Mouse (Mus musculus) kidney, postnatal 0 days (tissue): ENCODE results near the gene Arhgef3. TPM values are rescaled to one million over a fixed set of nuclear protein-coding genes. Genes with fewer than 3 reads are reported as not detected.

Experiments used
- ATAC-seq: fragments of 200-750 bp; cut with Nextera tagmentation; replicated peaks from 2 replicates; pipeline ENCODE4 v1.8.0; 2017; ENCODE audit warnings: low read depth, moderate number of reproducible peaks, moderate TSS enrichment, moderate library complexity; ENCODE audit not compliant: low FRiP score
- DNase-seq: peaks from one replicate; pipeline ENCODE4 v3.0.0-alpha.2; 2016; ENCODE audit warnings: low spot score
- H3K27ac ChIP-seq: fragments of 300-500 bp; sonication (generic); 2 replicates; pipeline ENCODE4 v1.5.1; 2014; ENCODE audit warnings: mild to moderate bottlenecking
- H3K27me3 ChIP-seq: fragments of 300-500 bp; sonication (generic); 2 replicates; pipeline ENCODE4 v1.6.1; 2014; ENCODE audit warnings: low read length, mixed read lengths; ENCODE audit not compliant: insufficient read depth
- H3K36me3 ChIP-seq: fragments of 300-500 bp; sonication (generic); 2 replicates; pipeline ENCODE4 v1.6.1; 2014; ENCODE audit warnings: low read length, mixed read lengths; ENCODE audit not compliant: insufficient read depth
- H3K4me1 ChIP-seq: fragments of 300-500 bp; sonication (generic); replicated peaks from 2 replicates; pipeline ENCODE4 v1.6.1; 2014; ENCODE audit warnings: antibody characterized with exemption, low read length, mixed read lengths; ENCODE audit not compliant: insufficient read depth
- H3K4me2 ChIP-seq: fragments of 300-500 bp; sonication (generic); 2 replicates; pipeline ENCODE4 v1.6.1; 2014; ENCODE audit warnings: mild to moderate bottlenecking, low read length, moderate library complexity, mixed read lengths
- H3K4me3 ChIP-seq: fragments of 300-500 bp; sonication (generic); replicated peaks from 2 replicates; pipeline ENCODE4 v1.5.1; 2014; ENCODE audit warnings: low read depth, low read length
- H3K9ac ChIP-seq: fragments of 300-500 bp; sonication (generic); 2 replicates; pipeline ENCODE4 v1.6.1; 2014; ENCODE audit warnings: low read depth, low read length
- H3K9me3 ChIP-seq: fragments of 300-500 bp; sonication (generic); replicated peaks from 2 replicates; pipeline ENCODE4 v1.6.1; 2016; ENCODE audit warnings: low read length, inconsistent platforms, mixed read lengths
- CTCF ChIP-seq: IDR thresholded peaks from 2 replicates; pipeline ENCODE4 v1.5.1; 2016; ENCODE audit warnings: antibody characterized with exemption, low read depth, mild to moderate bottlenecking, moderate library complexity
- WGBS: fragments of 180-500 bp; shearing (Covaris S2); extraction: QIAGEN DNeasy Blood & Tissue Kit; methylation state at CpG from one replicate; pipeline ENCODE4 v1.1.7; 2014; 5-methylcytosine and 5-hydroxymethylcytosine counted together
- polyA plus RNA-seq: library from polyadenylated mRNA; unstranded; fragments of >200 nt; fragmentation: Nextera tagmentation; extraction: Ambion mirVana; gene quantifications from 2 replicates; pipeline ENCODE4 v1.2.1, GENCODE M21; 2015

Arhgef3 gene
- polyA plus RNA-seq, 1 experiment from 2014 or later, result 20.0 TPM

DNA sequence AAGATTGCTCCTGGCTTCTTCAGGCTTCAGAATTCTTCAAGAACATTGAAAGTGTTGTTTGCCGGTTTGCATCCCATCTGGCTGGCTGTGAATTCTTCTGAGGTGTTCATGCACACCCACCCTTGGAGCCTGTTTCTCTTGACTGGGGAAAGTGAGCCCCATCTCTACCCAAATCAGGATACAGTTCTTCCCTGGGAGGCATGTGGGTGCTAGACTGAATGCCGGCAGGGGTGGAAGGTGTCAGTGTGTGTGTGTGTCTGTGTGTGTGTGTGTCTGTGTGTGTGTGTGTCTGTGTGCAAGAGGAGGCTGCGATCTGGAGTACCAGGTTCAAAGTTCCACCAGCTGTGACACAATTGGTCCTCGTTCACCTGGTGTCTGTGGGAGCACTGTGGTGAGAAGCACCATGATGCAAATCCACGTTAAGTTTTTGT lies 114.3 kb downstream of the Arhgef3 start:
- TF ChIP-seq CTCF, result no peak
- Histone ChIP-seq H3K36me3 (no peaks in the 10 kb centered on the region), H3K4me1 (peaks cover 18% of the 10 kb centered on the region), H3K27ac (no peak overlapping the region), H3K4me2 (no peak overlapping the region), H3K27me3 (no peaks in the 10 kb centered on the region), H3K4me3 (no peak overlapping the region), H3K9ac (no peak overlapping the region), H3K9me3 (no peaks in the 10 kb centered on the region)
- ATAC-seq (no peak), DNase-seq (no peak)
- 73% methylated on average over 5 of the region's 5 CpGs for WGBS

DNA sequence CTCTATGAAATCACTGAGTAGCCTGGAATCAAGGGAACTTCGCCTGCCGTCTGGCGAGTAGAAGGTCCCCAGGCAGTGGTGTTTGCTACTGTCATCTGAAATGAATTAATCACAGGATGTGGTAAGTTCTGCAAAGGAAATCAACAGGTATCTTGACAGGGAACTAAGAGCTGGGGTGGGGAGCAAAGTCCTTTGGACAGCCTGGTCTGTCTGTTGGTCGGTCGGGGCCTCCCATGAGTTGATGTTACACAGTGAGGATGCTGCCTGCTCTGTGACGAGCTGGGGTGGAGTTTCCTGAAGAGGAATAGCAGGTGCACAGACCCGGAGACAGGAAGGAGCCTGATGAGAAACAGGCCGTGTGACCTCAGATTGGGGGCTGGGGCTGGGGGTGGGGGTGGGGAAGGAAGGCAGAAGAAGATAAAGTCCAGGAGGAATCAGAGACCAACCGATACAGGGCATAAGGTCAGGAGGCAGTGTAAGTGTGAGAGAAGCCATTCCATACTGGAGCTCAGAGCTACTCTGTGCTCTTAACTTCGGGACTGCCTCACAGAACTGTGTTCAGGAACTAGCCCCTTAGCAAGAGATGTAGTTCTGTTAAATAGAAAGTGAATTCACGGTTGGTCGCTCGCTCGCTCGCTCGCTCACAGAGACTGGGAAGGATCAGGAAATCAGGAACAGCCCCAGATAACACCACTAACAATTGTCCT lies 114.9 kb downstream of the Arhgef3 start:
- peak; percentile 46 for DNase-seq
- no peak for TF ChIP-seq CTCF

DNA sequence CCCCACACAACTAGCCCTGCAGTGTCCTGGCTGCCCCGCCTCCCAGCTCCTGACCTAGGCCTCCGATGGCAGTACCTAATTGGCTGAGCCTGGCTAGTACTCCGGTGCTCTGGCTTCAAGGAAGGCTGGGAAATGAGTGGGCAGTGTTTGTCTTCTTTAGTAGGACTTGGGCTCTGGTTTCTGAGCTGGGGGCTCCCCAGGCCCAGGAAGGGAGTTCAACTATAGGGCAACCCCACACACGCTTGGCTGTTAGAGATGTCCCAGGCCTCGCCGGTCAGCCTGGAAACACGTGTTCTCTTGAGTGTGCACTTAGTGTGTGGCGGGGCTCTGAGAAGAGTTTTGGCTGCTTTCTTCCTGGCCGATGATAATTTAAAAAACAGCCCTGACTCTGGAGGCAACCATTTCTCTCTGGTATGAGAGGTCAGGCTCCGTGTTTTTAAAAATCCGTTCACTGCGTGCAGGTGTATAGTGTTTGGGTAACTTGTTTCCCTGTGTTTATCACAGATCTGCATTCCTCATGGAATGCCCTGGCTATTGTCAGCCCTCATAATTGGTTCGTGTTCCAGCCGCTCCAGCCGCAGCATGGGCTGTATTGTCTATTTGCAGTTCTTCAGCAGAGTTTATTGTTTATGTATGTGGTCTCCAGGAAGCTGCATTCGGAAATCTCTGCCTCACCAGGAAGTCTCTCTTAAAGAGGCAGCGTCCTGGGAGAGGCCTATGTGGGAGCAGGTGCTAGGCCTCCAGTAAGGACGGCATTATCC lies 115.7 kb downstream of the Arhgef3 start:
- H3K9me3 ChIP-seq, result no peaks in the 10 kb centered on the region
- H3K4me2 ChIP-seq, result peak overlapping the region; percentile 19; the same call in 1 of the 2 replicates
- 0 out of 2 replicates have a peak overlapping the region, but pooled peaks have one; percentile 32 for H3K9ac ChIP-seq
- H3K36me3 ChIP-seq, result no peaks in the 10 kb centered on the region
- WGBS, result 11% methylated on average over 18 of the region's 18 CpGs
- peak overlapping the region; percentile 79 for H3K27ac ChIP-seq
- peaks cover 18% of the 10 kb centered on the region for H3K4me1 ChIP-seq
- no peak for TF ChIP-seq CTCF
- ATAC-seq (peak; percentile 84), DNase-seq (peak; percentile 84)
- no peak overlapping the region for H3K4me3 ChIP-seq
- no peaks in the 10 kb centered on the region for H3K27me3 ChIP-seq

More for the DNA sequence above, 114.9 kb downstream of the Arhgef3 start:
- H3K4me1 ChIP-seq, result peaks cover 18% of the 10 kb centered on the region
- ATAC-seq, result peak; percentile 62
- peak overlapping the region; percentile 19; the same call in 1 of the 2 replicates for H3K4me2 ChIP-seq
- H3K36me3 ChIP-seq, result no peaks in the 10 kb centered on the region
- H3K9ac ChIP-seq, result no peak overlapping the region
- 30% methylated on average over 16 of the region's 16 CpGs for WGBS
- H3K9me3 ChIP-seq, result no peaks in the 10 kb centered on the region
- H3K27ac ChIP-seq, result peak overlapping the region; percentile 79
- H3K27me3 ChIP-seq, result no peaks in the 10 kb centered on the region
- H3K4me3 ChIP-seq, result no peak overlapping the region

DNA sequence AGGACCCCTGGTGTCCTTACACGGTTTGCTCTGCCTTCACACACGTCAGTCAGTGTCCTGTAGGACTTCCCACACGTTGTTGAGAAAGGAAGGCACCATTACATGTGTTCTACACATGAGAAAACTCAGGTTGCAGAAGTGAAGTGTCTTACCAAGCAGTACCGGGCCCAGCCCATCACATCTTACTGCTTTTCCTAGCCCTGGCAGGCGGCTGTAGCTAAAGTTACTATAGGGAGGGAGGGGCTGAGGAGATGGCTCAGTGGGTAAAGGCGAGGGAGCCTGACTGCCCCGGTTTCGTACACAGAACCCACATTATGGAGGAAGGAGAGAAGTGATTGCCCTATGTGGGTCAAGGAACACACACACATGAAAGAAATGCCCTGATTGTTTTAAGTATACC lies 116.8 kb downstream of the Arhgef3 start:
- ATAC-seq (no peak), DNase-seq (no peak)
- Histone ChIP-seq H3K9me3 (no peaks in the 10 kb centered on the region), H3K4me3 (no peak overlapping the region), H3K4me1 (peaks cover 18% of the 10 kb centered on the region), H3K36me3 (no peaks in the 10 kb centered on the region), H3K27me3 (no peaks in the 10 kb centered on the region), H3K27ac (no peak overlapping the region), H3K4me2 (no peak overlapping the region), H3K9ac (no peak overlapping the region)
- no peak for TF ChIP-seq CTCF
- WGBS, result 66% methylated on average over 8 of the region's 8 CpGs

DNA sequence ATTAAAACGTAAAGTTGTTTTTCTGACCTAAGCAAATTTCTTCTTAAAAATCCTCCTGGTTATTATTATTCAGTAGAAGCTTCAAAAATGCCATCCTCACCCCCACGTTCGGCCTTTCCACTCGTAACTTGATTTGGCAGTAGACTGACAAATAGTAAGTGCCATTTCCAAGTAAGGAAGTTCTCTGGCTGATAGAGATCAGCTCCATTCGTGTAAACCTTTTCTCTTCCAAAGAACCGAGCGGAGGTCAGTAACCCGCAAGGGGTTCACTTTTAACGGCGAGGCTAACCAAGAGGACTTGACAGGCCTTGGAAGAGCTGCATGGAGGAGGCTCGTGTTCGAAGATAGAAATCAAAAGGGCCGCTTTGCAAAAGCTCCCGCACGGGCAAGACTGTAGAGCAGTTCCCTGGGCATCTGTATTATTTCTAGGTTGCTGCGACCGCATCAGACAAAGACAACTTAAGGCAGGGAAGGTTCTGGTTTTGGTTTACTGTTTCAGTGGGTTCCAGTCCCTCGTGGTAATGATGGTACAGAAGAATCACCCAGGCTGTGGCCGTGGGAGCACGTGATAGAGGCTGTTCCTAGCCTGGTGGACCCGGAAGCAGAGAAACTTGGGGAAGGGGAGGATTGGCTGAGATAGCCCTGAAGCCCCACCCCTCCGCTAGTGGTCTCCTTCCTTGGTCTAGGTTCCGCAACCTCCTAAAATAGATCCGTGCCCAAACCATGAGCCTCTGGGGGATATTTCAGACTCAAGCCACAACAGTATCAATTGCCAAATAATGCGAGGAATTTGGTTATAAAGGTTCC lies 117.5 kb downstream of the Arhgef3 start:
- no peak for DNase-seq
- 80% methylated on average over 25 of the region's 25 CpGs for WGBS
- Histone ChIP-seq H3K36me3 (no peaks in the 10 kb centered on the region), H3K4me1 (peaks cover 22% of the 10 kb centered on the region), H3K9me3 (no peaks in the 10 kb centered on the region), H3K9ac (no peak overlapping the region), H3K4me3 (no peak overlapping the region), H3K27me3 (no peaks in the 10 kb centered on the region), H3K4me2 (no peak overlapping the region), H3K27ac (no peak overlapping the region)
- no peak for ATAC-seq
- TF ChIP-seq CTCF, result no peak

DNA sequence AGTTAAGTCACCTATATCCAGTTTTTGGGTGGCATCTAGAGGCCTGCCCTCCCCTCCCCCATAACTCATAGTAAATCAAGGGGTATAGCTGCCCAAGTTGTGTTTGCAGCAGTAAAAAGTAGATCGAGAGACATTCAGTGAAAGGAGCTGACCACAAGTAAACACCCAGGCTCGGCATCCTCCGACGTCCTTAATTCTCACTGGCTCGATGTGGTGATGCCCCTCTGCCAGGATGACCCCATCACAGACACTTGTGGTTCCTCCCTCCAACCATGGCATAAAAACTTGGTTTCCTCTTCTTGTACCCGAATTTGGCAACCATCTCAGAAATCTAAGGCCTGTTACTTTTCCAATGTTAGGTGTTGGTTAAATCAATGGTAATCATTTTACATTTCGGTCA lies 118.4 kb downstream of the Arhgef3 start:
- no peaks in the 10 kb centered on the region for H3K27me3 ChIP-seq
- no peak for TF ChIP-seq CTCF
- 78% methylated on average over 7 of the region's 7 CpGs for WGBS

More for the DNA sequence above, 118.4 kb downstream of the Arhgef3 start:
- H3K27ac ChIP-seq, result no peak overlapping the region
- H3K4me2 ChIP-seq, result no peak overlapping the region
- H3K9ac ChIP-seq, result no peak overlapping the region
- DNase-seq, result no peak
- peaks cover 30% of the 10 kb centered on the region for H3K4me1 ChIP-seq
- no peaks in the 10 kb centered on the region for H3K36me3 ChIP-seq
- no peak for ATAC-seq
- H3K4me3 ChIP-seq, result no peak overlapping the region
- H3K9me3 ChIP-seq, result no peaks in the 10 kb centered on the region
